Mouse (Mus musculus) adrenal gland, adult 18-20 months (tissue): ENCODE measurements around the gene Trmt112. TPM values are rescaled to one million over a fixed set of nuclear protein-coding genes. Genes with fewer than 3 reads are reported as not detected.
"Not testable (repeated sequence)": the region's sequence is repeated elsewhere in the genome, so short reads cannot be mapped to it uniquely, and the experiment has no call there.

Experiments used
- DNase-seq, 2 experiments: peaks; one replicate each; pipeline ENCODE4 v3.0.0; 2021 to 2022; ENCODE audit warnings: low spot score in 2 of 2
- long read RNA-seq, 2 experiments: library from polyadenylated mRNA; stranded (forward); transcript quantifications; one replicate each; pipeline ENCODE4 v2.0.0; 2021
- total RNA-seq, 2 experiments: library from RNA; stranded (reverse); gene quantifications; 1 replicate in 1 of 2; 2 replicates in 1 of 2; pipeline ENCODE4 v1.2.3; 2021

The Trmt112 gene
- total RNA-seq, result 100 to 1,000 TPM in 1 of 2 experiments, 10 to 100 TPM in 1; 83.2 to 110 TPM
- long read RNA-seq, experiment 1, transcript Trmt112-202 (4 exons, 985 nt), result major isoform, 14 of 14 reads
- long read RNA-seq, experiment 1, partial matches to known transcripts, result 0 of 14 reads
- long read RNA-seq, experiment 1, other reads (novel, unspliced or antisense), result 0 of 14 reads
- long read RNA-seq, experiment 2, transcript Trmt112-202 (4 exons, 985 nt), result major isoform, 51 of 54 reads
- long read RNA-seq, experiment 2, partial matches to known transcripts, result 1 of 54 reads
- long read RNA-seq, experiment 2, other reads (novel, unspliced or antisense), result 0 of 54 reads

DNA sequence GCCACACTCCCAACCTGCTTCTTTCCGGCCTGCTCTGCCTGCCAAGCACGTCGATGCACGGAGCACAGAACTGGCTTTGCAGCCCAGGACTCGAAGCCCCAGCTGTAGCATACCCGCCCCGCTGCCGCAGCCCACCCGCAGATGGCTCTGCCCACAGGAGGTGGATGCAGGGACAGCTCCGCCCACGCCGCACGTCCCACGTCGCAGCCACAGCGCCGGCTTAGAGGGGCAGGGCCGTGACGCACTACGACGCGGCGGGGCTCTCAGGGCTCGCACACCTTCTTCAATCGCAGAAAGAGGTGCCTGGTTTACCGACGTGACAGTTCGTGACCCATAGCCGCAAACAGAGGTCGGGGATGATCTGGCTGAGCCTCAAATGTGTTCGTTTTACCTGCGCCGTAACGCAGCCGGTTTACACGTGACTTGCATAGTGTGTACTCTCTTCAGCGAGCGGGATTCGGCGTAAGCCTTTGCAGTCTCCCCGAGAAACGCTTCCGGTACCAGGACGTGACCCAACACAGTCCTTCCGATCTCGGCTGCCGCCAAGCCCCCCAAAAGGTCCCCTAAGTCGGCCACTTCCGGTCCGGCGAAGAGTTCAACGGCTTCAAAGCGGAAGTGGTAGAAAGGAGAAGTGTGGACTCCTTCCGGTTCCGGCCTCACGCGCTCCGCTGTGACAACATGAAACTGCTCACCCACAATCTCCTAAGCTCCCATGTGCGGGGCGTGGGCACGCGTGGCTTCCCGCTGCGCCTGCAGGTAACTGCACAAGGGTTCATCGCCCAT is at the start of gene Trmt112, which contains the start of gene Prdx5:
Gene Trmt112 (plus strand): TSS at position 192 of the 783 bp plus-strand sequence.
Gene Prdx5 (minus strand): TSS at position 600 of the 783 bp plus-strand sequence.
- peak; percentile 80 to 82 for DNase-seq

DNA sequence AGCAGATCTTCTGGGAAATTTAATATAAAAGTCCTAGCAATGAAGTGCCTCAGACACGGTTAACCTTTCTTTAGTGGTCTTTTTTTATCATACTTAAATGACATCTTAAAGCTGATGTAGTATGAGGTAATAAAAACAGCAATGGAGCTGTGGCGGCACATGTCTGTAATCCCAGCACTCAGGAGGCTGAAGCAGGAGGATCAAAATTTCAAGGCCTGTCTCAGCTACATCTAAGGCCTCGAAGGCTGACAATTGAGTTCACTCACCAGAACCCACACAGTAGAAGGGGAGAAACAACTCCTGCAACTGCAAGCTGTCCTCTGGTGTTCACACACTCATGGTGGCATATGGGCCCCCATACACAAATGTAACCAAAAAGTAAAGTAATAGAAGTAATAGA is 49.5 kb upstream of the Trmt112 start:
- DNase-seq, result no peak

DNA sequence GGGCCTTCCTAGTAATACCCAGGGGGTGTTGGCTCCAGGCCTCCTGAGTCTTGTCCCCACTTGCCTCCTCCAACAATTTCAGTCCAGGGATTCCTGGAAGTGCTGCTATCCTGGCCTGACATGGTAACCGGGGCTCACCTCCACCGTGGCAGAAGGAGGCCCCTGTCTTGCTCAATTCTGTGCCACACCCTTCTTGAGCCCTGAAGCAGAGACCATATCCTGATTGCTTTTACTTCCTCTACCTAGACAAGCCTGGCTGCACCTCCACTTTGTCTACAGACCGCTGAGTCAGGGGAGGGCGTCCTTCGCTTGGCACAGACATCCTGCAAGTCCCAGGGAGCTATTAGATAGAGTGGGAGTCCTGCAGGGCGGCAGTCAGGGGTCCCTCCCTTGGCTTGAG is 48.8 kb upstream of the Trmt112 start:
- no peak for DNase-seq

DNA sequence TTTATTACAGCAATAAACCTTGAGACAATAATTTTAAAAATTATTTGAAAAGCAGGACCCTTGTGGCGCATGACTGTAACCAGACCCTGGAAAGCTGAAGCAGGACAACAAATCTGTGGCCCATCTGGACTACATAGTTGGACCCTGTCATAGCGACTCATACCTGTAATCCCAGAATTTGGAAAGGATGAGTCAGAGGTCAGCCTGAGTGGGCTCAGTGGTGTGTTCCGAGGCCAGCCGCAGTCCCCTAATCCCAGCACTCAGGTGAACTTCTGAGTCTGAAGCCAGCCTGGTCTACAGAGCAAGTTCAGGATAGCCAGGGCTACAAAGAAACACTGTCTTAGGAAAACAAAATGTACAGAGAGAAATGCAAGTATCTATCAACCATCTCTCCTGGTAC is 48.0 kb upstream of the Trmt112 start:
- DNase-seq, result no peak

DNA sequence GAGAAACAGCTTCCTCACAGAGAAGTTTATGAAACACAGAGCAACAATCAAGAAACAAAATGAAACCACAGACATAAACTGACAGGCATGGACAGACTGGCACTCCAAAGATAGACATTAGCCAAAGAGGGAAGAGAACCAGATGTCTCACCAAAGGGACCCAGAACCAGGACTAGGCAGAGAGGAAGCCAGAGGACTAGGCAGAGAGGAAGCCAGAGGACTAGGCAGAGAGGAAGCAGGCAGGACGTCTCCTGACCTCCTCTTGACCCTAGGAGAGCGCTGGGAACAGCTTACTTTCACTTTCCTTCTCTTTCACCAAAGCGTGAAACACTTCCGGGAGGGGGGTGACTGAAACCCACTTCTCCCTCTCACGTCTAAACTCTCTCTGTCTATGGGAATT is 40.1 kb upstream of the Trmt112 start:
- DNase-seq, result peak; percentile 43 to 44

DNA sequence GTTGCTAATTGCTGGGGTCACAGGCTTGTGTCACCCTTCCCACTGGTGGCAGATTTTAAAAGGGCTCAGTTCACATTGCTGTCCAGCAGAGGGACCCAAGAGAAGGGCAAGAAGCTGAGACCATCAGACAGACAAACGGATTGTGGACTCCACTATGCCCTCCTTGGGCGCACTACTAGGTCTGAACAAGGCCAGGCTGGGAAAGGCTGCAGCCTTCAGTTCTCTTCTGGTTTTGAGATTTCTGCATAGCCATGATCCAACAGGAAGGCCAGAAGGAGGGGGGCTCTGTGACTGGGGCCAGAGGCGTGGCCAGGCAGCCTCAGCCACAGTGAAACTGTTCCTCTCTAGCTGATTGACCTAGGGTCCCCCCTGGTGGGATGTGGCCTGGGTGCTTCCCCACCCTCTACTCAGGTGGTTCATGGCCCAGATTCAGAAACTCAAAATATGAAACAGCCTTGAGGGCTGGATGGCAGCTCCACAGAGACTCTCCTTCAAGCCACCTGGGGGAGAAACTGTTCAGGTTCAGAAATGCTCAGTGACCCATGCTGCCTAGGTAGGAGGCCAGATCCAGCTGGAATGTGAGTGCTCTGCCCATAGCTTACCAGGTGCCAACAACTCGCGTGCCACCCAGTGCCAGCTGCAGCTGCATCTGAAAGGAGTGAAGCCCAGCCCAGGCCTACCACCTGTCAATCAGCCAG is 37.8 kb upstream of the Trmt112 start:
- DNase-seq, result no peak

DNA sequence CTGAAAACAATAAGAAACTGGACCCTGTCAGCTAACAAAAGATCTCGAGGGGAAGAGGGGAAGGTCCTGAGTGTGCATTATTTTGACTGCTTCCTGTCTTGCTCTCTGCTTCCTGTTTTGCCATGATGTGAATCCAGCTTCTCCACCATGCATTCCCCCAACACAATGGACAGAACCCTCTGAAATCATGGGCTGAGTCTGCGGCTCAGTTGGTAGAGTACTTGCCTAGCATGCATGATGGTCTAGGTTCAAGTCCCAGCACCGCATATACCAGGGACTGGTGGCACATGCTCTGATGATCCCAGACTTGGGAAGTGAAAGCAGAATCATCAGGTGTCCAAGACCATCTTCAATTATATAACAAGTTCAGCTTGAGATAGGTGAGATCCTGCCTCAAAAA is 36.8 kb upstream of the Trmt112 start:
- no peak for DNase-seq

DNA sequence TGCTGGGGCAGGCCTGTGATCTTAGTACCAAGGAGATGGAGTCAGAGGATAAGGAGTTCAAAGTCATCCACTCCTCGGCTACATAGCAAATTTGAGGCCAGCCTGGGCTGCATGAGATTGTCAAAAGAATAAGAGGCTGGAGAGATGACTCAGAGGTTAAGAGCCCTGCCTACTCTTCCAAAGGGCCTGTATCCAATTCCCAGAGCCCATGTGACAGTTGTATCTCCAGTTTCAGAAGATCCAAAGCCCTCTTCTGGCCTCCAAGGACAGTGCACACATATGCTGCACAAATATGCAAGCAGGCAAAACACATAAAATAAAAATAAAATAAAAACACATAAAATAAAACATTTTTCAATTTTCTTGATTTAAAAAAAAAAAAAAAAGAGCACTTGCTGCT is 35.2 kb upstream of the Trmt112 start:
- no peak for DNase-seq

DNA sequence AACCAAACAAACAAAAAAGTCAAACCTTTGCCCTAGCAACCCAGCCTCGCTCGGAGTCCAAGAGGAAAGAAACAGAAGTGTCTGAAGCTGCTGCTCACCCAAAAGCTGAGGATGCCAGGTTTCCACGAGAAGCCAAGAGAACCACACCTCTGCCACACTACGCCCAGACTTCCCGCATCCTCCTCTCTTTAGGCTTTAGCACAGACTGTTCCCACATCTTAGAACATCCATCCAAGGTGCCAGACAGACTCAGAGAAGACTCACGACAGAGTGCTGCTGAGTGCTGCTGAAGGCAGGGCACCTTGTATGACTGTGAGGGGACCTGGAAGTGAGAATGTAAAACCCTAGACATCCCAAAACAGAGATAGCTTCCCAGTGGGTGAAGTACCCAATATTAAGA is 33.7 kb upstream of the Trmt112 start:
- DNase-seq, result no peak

DNA sequence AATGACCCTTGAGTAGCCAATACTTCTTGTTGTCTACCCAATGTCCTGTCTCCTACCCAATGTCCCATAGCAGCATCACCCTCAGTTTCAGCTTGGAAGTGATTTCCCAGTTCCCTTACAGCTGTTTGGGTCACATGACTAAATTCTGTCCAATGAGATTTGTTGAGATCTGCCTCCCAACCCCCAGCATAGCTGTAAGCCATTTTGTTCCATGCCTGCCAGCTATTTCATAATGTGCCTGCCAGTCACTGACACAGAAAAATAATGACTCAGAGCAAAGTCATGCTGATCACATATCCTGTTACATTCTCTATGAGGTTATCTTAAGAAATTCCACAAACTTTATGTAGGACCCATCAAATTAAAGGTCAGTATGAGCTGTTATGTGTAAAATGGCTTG is 32.7 kb upstream of the Trmt112 start:
- DNase-seq, result no peak

DNA sequence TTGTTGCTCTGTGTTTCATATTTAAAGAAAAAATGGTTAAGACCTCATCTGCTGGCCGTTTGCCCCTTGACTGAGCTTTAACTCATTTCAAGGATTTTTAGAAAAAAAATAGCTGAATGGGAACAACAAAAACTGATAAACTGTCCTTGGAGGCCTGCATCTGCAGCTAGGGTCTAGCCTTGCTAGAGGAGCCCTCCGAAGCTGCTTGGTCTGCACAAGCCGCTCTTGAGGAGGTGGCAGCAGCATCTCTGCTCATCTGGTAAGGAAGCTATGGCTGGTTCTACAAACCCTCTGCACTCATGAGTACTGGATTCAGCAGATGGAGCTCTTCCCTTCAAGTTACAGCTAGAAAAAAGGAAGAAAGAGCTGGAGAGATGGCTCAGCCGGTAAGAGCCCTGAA is 31.5 kb upstream of the Trmt112 start:
- no peak for DNase-seq

DNA sequence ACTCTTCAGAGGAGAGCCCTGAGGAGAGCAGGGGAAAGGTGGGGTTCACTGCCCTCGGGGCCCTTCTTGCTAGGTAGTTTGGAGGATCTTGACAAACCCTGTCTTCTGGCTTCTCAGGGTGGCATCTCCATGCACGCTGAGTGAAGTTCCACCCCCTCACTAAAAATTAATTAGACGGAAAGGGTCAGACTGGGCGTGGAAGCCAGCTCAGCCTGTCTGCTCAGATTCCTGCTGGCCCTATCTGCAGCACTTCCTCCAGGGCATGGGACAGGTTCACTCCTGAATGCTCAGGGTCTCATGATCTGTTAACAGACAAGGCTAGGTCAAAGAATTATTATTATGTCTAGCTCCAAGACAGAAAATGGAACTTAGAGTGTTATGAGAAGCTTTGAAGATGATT is 17.0 kb upstream of the Trmt112 start:
- no peak for DNase-seq

DNA sequence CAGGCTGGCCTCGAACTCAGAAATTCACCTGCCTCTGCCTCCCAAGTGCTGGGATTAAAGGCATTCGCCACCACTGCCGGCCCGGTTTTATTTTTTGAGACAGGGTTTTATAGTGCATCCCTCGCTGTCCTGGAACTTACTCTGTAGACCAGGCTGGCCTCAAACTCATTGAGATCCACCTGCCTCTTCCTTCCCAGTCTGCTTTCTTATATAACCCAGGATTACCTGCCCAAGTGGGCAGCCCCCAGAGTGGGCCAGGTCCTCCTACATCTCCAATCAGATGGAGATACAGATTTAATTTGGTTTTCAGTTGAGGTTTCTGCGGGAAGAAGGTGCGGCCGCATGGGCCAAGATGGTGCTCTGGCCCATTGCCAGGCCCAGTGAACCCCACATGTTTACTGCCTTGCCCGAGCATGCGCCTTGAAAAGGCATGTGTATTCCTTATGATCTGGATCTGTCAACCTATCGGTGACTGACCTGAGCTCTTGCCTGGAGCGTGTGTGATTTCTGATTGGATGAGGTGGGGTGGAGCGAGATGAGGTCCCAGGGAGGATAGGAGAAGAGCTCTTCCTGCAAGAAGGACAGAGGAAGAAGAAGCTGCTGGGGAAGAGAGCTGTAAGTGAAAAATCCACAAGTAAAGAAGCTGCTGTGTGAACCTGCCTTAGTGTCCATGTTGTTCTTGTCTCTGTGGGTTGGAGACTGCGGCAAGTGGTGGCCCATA is 15.6 kb upstream of the Trmt112 start:
- no peak for DNase-seq

DNA sequence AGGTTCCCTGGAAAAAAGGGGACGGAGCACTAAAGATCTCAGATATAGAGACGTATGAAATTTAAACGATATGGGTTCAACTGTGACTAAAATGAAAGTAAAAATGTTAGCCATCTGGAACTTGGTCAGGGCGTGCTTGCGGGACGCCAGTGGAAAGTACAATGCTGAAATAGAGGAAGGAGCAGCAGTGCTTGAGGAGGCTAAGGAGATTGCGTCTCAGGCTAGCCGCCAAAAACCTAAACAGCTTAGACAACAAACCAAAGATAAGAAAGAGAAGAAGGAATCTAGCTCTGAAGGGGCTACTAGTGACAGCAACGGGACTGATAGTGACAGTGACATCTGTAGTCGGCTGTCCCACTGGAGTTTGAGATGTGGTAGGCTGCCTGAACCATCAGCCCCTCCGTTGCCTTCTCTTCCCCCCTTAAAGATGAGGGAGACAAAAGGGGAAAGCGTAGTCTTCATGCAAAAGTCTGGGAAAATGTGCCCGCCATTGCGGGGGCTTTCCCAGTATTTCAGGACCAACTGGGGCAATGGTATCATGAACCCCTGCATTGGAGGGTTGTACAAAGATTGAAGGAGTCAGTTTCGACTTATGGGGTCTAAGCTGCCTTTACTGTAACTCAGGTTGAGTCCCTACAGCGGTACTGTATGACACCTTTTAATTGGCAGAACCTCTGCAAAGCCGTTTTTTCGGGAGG is 13.7 kb upstream of the Trmt112 start:
- DNase-seq, result not testable (repeated sequence)

DNA sequence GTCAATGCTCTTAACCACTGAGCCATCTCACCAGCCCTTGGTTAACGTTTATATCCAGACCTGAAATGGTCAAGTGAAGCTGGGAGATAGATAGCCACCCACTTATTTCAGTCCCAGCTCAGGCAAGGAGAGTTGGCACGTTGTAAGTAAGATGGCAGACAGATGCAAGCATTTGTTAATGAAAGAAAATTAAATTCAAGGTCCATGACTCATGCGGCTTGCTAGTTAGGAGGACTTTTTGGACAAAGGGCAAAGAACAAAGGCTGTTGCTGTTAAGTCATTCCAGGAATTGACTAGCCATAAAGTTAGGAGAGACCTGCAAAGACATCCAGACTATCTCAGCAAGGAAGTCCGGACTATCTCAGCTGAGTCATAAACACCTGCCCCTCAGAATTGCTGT is 9.9 kb upstream of the Trmt112 start:
- no peak for DNase-seq

DNA sequence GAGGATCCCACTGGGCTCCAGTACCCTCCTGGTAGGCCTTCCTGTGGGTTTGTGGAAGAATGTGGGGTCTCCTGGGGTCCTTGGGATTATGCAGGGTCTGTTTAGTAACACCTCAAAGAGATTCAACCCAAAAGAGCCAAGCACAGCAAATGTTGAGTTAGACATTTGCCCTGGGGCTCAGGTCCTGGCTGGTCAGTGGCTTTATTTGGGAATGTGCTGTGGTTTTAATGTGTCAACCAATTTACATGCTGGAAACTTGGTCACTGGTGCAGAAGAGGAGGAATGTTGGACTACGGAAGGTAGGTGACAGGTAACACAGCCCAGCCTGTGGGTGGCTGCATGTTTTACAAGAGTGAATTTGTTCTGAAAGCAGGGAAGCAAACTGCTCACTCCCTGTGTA is 6.5 kb upstream of the Trmt112 start:
- DNase-seq, result no peak

DNA sequence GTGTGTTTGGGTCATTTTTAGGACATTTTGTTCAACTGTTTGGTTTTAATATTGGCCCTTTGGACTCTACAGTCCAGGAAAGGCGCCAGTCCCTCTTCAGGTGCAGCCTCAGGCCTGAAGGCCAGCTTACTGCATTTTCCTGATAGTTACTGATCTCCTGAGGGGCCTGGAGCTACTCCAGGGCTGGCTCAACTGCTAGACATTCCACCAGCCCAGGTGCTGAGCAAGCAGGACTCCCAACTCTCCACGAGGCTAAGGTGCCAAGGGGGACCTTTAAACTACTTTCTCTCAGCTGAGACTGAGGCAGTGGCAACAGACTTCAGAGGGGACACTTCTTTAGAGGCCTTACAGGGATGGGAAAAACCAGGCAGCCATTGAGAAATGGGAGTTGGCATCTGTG is 4.7 kb upstream of the Trmt112 start:
- DNase-seq, result no peak

DNA sequence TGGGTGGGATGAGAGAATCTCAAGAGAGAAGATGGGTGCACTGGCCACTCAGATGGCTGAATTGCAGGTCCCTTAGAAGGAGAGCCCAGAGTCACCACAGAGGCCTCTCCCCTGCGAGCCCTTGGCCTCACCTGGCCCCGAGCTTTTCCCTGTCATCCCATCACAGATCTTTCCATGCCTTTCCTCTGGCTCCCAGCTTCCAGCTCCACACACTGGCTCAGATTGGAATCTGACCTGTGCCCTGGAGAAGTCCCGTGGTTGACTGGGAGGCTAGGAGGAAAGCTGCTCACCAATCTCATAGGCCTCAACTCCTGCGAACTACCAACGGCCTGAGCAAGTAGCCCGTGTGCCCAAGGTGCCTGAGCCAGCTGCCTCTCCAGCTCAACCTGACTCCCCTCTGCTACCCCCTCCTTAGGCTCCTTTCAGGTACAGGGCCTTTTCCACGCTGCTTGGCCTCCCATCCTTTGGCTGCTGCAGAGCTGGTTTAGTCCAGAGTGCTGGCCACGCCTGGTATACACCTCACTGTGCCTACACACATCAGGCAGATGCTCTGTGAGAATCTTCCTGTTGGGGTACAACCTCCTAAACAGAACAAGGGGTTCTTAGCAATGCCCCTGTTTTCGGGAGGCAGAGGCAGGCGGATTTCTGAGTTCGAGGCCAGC is 3.9 kb upstream of the Trmt112 start:
- no peak for DNase-seq

DNA sequence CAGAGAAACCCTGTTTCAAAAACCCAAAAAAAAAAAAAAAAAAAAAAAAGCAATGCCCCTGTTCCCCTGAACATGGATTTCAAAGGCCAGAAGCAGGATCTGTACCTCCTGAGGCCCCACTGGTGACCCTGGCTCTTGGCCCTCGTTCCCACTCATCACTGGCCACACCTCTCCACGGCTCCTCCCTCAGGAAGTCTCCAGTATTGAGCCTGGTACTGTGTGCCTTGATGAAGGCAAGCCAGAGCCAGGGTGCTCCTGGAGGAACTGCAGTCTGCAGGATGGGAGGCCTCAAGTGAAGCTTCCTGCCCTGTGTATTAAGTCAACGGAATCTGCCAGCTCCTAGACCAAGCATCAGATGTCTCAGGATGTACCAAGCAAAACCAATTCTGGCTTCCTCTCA is 3.3 kb upstream of the Trmt112 start:
- no peak for DNase-seq

DNA sequence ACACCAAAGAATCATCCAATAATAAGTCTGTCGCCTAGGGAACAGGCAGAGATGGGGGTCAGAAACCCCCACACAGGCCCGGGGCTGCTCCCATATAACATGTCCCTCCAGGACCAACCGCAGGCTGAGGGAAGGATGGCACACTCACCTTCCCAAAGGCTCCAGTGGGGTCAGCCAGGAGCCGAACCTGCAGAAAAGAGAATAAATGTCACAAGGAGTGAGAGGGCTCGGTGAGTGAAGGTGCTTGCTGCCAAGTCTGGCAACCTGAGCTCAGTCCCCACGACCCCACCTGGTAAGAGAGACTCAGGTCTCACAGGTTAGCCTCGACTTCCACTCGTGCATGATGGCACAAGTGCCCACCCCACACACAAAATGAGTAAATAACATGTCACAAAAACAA is 2.4 kb upstream of the Trmt112 start:
- peak in 1 of 2 experiments; percentile 15 for DNase-seq
